Mouse (Mus musculus): ENCODE measurements around the gene Irx1. TPM values are rescaled to one million over a fixed set of nuclear protein-coding genes. Genes with fewer than 3 reads are reported as not detected.

Irx1 gene
- total RNA-seq (2023), result not detected in 2 replicates

DNA sequence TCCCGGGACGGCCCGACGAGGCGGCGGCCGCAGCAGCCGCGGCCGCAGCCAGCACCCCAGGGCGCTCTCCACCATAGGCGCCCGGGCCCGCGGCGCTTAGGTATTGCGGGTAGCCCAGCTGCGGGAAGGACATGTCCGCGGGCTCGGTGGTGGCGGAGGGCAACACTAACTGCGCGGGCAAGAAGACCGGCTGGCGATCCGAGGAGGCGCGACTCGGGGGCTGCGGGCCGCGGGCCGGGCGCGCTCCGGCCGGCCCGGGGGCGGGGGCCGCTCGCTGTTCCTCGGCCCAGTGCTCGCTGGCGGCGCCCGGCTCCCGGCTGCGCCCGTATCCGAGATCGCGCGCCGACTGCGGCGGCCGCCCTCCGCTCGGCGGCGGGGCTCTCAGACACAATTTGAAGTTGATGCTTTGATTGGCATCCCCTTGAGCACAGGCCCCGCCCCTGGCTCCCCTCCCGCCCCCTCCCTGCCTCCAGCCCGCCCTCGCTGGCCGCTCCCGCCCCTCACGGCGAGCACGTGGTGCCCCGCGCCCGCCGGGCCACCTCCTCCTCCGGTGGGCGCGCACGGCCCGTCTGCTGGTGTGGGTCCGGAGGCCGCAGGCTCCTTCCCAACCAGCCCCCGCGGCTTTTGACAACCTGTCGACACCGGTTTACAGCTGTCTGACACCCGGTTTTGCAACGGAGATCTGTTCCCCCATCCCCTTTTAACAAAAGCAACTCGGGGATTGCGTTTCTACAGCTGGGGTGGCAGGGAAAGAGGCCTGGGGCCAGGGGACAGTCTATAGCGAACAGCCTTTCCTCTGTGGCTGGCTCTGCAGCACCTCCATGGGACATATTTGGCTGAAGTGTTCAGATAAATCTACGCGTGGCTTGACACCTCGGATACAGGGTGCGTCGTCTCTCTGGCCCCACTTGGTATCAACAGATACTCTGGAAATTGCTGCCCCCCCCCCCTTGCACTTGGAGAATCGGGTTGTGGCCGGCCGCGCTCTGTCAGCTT, at the start of gene Irx1:
Irx1 (minus strand) TSS at position 368 of the 996 bp plus-strand sequence.

